Mouse (Mus musculus) myocyte (in vitro differentiated cells): ENCODE results near the gene P2ry2. TPM values are rescaled to one million over a fixed set of nuclear protein-coding genes. Genes with fewer than 3 reads are reported as not detected.

Experiments used
- H3K27me3 ChIP-seq: one replicate; pipeline ENCODE4 v1.6.1; 2011; ENCODE audit not compliant: control insufficient read depth, insufficient read depth, insufficient read length
- H3K36me3 ChIP-seq: one replicate; pipeline ENCODE4 v1.6.1; 2011; ENCODE audit not compliant: control insufficient read depth, insufficient read depth
- H3K4me2 ChIP-seq: one replicate; pipeline ENCODE4 v1.6.1; 2011; ENCODE audit warnings: low read depth, control low read depth
- H3K4me3 ChIP-seq: one replicate; pipeline ENCODE4 v1.5.1; 2011; ENCODE audit warnings: mild to moderate bottlenecking, control low read depth, moderate library complexity
- H3K79me2 ChIP-seq: one replicate; pipeline ENCODE4 v1.6.1; 2011; ENCODE audit not compliant: control insufficient read depth, insufficient read depth
- H3ac ChIP-seq: one replicate; pipeline ENCODE4 v1.6.1; 2011; ENCODE audit not compliant: control insufficient read depth, insufficient read length
- CEBPB ChIP-seq: IDR thresholded peaks from 2 replicates; pipeline ENCODE4 v1.6.1; 2011; ENCODE audit warnings: mild to moderate bottlenecking, moderate library complexity; ENCODE audit not compliant: poor library complexity, insufficient read depth, severe bottlenecking
- E2F4 ChIP-seq: IDR thresholded peaks from one replicate; pipeline ENCODE4 v1.6.1; 2011; ENCODE audit warnings: mild to moderate bottlenecking, control low read depth, moderate library complexity; ENCODE audit not compliant: insufficient read depth
- MAX ChIP-seq: IDR thresholded peaks from one replicate; pipeline ENCODE4 v1.6.1; 2011; ENCODE audit warnings: low read depth, mild to moderate bottlenecking, control low read depth
- MYOD1 ChIP-seq, 3 experiments: IDR thresholded peaks; one replicate each; pipeline ENCODE4 v1.6.1; 2011; ENCODE audit warnings: control low read depth in 2 of 3, low read depth in 2 of 3, mild to moderate bottlenecking in 2 of 3, moderate library complexity in 1 of 3; ENCODE audit not compliant: insufficient read length in 2 of 3, control insufficient read depth in 1 of 3
- MYOG ChIP-seq, 3 experiments: IDR thresholded peaks; one replicate each; pipeline ENCODE4 v1.6.1; 2011; ENCODE audit warnings: control low read depth in 2 of 3, low read depth in 2 of 3, mild to moderate bottlenecking in 2 of 3; ENCODE audit not compliant: insufficient read length in 2 of 3, control insufficient read depth in 1 of 3, insufficient read depth in 1 of 3
- POLR2A ChIP-seq: IDR thresholded peaks from one replicate; pipeline ENCODE4 v1.6.1; 2011; ENCODE audit warnings: low read depth, mild to moderate bottlenecking, control low read depth, moderate library complexity; ENCODE audit not compliant: insufficient read length
- POLR2AphosphoS2 ChIP-seq: IDR thresholded peaks from one replicate; pipeline ENCODE4 v1.6.1; 2011; ENCODE audit warnings: low read depth, control low read depth; ENCODE audit not compliant: insufficient read length
- REST ChIP-seq: IDR thresholded peaks from one replicate; pipeline ENCODE4 v1.6.1; 2011; ENCODE audit warnings: mild to moderate bottlenecking, control low read depth, moderate library complexity; ENCODE audit not compliant: insufficient read depth, insufficient read length
- SRF ChIP-seq: IDR thresholded peaks from one replicate; pipeline ENCODE4 v1.6.1; 2011; ENCODE audit warnings: low read depth; ENCODE audit not compliant: control insufficient read depth, insufficient read length
- TCF12 ChIP-seq: IDR thresholded peaks from one replicate; pipeline ENCODE4 v1.6.1; 2011; ENCODE audit warnings: mild to moderate bottlenecking, control low read depth; ENCODE audit not compliant: poor library complexity, insufficient read depth, severe bottlenecking
- TCF3 ChIP-seq: IDR thresholded peaks from one replicate; pipeline ENCODE4 v1.6.1; 2011; ENCODE audit warnings: low read depth, control low read depth; ENCODE audit not compliant: insufficient read length
- USF1 ChIP-seq: IDR thresholded peaks from one replicate; pipeline ENCODE4 v1.6.1; 2011; ENCODE audit warnings: low read depth, mild to moderate bottlenecking, control low read depth, moderate library complexity
- polyA plus RNA-seq: library from polyadenylated mRNA; unstranded; fragments of >200 nt; fragmentation: generic; extraction: Trizol; gene quantifications from one replicate; pipeline ENCODE4 v1.2.1, GENCODE M21; 2012; ENCODE audit warnings: missing spikeins

P2ry2 gene
- polyA plus RNA-seq, 1 experiment = 20.8 TPM

GRCm38 (mm10) chr7:100968376-100968775, 44.3 kb downstream of the P2ry2 start:
- TF ChIP-seq TCF3 (no peak), POLR2AphosphoS2 (no peak), E2F4 (no peak), POLR2A (no peak), MYOG (IDR thresholded peaks at IDR 0.05; ENCODE audit: control insufficient read depth in 1 of 3, insufficient read depth in 1 of 3, insufficient read length in 2 of 3, low read depth in 2 of 3) (no peak), MYOD1 (IDR thresholded peaks at IDR 0.05; ENCODE audit: control insufficient read depth in 1 of 3, insufficient read length in 2 of 3, low read depth in 2 of 3) (no peak), TCF12 (no peak), REST (no peak), SRF (no peak), USF1 (no peak), MAX (no peak), CEBPB (no peak)
- no peak overlapping the region for H3K4me3 ChIP-seq
- H3K27me3 ChIP-seq = no peaks in the 10 kb centered on the region
- no peaks in the 10 kb centered on the region for H3K79me2 ChIP-seq
- H3K36me3 ChIP-seq = no peaks in the 10 kb centered on the region
- no peak overlapping the region for H3K4me2 ChIP-seq
- no peak overlapping the region for H3ac ChIP-seq

GRCm38 (mm10) chr7:100967850-100968249, 44.8 kb downstream of the P2ry2 start:
- TF ChIP-seq TCF3 (no peak), CEBPB (no peak)
- H3K4me3 ChIP-seq = no peak overlapping the region
- H3K27me3 ChIP-seq = no peaks in the 10 kb centered on the region
- H3ac ChIP-seq = no peak overlapping the region
- H3K36me3 ChIP-seq = no peaks in the 10 kb centered on the region
- H3K79me2 ChIP-seq = no peaks in the 10 kb centered on the region
- H3K4me2 ChIP-seq = no peak overlapping the region

- H3K36me3 ChIP-seq = no peaks in the 10 kb centered on the region
- no peak overlapping the region for H3K4me3 ChIP-seq
- no peaks in the 10 kb centered on the region for H3K27me3 ChIP-seq
- TF ChIP-seq CEBPB (no peak), SRF (no peak), REST (no peak), TCF12 (no peak), MYOD1 (IDR thresholded peaks at IDR 0.05; ENCODE audit: control insufficient read depth in 1 of 3, insufficient read length in 2 of 3, low read depth in 2 of 3) (no peak), POLR2A (no peak), TCF3 (no peak), MAX (no peak), USF1 (no peak), POLR2AphosphoS2 (no peak), MYOG (IDR thresholded peaks at IDR 0.05; ENCODE audit: control insufficient read depth in 1 of 3, insufficient read depth in 1 of 3, insufficient read length in 2 of 3, low read depth in 2 of 3) (no peak), E2F4 (no peak)
- H3K4me2 ChIP-seq = no peak overlapping the region
- no peaks in the 10 kb centered on the region for H3K79me2 ChIP-seq
- H3ac ChIP-seq = no peak overlapping the region
Measured at GRCm38 (mm10) chr7:100966014-100966413, 46.7 kb downstream of the P2ry2 start.

- Histone ChIP-seq H3K79me2 (no peaks in the 10 kb centered on the region), H3ac (no peak overlapping the region), H3K4me3 (no peak overlapping the region), H3K36me3 (no peaks in the 10 kb centered on the region), H3K27me3 (no peaks in the 10 kb centered on the region), H3K4me2 (no peak overlapping the region)
- TF ChIP-seq SRF = no peak
- TF ChIP-seq USF1 = no peak
- no peak for TF ChIP-seq E2F4
- no peak for TF ChIP-seq MYOD1 (IDR thresholded peaks at IDR 0.05; ENCODE audit: control insufficient read depth in 1 of 3, insufficient read length in 2 of 3, low read depth in 2 of 3)
- TF ChIP-seq POLR2A = no peak
Measured at GRCm38 (mm10) chr7:100965079-100965478, 47.6 kb downstream of the P2ry2 start.

- Histone ChIP-seq H3K4me3 (no peak overlapping the region), H3K4me2 (no peak overlapping the region), H3K27me3 (no peaks in the 10 kb centered on the region), H3K36me3 (no peaks in the 10 kb centered on the region), H3ac (no peak overlapping the region), H3K79me2 (no peaks in the 10 kb centered on the region)
- TF ChIP-seq USF1 = no peak
- no peak for TF ChIP-seq MYOD1 (IDR thresholded peaks at IDR 0.05; ENCODE audit: control insufficient read depth in 1 of 3, insufficient read length in 2 of 3, low read depth in 2 of 3)
- TF ChIP-seq TCF12 = no peak
- no peak for TF ChIP-seq MAX
- TF ChIP-seq SRF = no peak
- TF ChIP-seq CEBPB = no peak
- TF ChIP-seq MYOG (IDR thresholded peaks at IDR 0.05; ENCODE audit: control insufficient read depth in 1 of 3, insufficient read depth in 1 of 3, insufficient read length in 2 of 3, low read depth in 2 of 3) = no peak
- no peak for TF ChIP-seq E2F4
- TF ChIP-seq TCF3 = no peak
- no peak for TF ChIP-seq POLR2A
- TF ChIP-seq POLR2AphosphoS2 = no peak
- no peak for TF ChIP-seq REST
Measured at GRCm38 (mm10) chr7:100964242-100964641, 48.4 kb downstream of the P2ry2 start.
